Mouse (Mus musculus): ENCODE results near the gene Plin5.
A peak's percentile ranks its signal among the peaks of the same experiment; 100 is the strongest.

Plin5 gene

DNA sequence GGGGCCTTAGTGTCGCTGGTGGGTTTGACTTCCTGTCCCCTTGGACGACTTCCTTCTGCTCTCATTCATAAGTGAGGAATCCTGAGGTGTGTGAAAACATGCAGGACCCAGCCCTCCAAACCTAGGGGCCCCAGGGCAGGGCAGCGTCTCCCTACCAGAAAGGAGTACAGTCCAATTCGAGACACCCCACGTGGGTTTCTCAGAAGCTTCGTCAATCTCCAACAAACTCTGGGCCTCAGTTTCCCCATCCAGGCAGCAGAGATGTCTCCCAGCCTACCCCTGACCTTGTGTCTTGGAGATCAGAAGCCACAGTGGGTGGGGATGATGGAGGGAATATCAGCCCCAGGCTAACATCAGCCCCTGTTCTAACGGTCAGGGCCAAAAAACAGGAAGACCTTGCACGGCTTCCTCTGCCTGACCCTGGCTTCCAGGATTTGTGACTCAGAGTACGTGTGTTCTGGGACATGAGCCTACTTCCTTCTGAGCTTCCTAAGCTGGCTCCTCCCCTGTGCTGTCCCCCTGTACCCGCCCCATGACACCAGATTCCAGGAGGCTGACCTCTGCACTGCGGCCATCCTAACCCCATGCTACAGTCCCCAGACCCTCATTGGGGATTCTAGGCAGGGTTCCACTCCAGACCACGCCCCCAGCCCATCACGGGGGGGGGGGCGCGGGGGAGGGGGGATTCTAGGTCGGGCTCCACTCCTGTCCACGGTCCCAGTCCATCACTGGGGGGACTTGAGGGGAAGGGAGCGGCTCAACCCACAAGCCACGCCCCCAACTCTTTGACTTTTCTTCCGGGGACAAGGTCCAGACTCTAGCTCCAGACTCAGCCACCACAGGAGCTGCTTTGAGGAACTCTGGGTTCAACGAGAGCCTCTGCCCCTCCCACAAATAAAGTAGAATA, 16.3 kb upstream of the Plin5 start:
- DNase-seq (ENCODE audit: low spot score in 2 of 2): peak; percentile 89 to 93

GRCm38 (mm10) chr17:56132661-56133060, 15.3 kb upstream of the Plin5 start:
- DNase-seq (ENCODE audit: low spot score in 2 of 2): peak in 1 of 2 experiments; percentile 79

GRCm38 (mm10) chr17:56131814-56132213, 14.4 kb upstream of the Plin5 start:
- no peak for DNase-seq (ENCODE audit: low spot score in 2 of 2)

GRCm38 (mm10) chr17:56131136-56131535, 13.7 kb upstream of the Plin5 start:
- no peak for DNase-seq (ENCODE audit: low spot score in 2 of 2)

- no peak for DNase-seq (ENCODE audit: low spot score in 2 of 2)
These were observed 10.8 kb upstream of the Plin5 start for GRCm38 (mm10) chr17:56128246-56128645.

DNA sequence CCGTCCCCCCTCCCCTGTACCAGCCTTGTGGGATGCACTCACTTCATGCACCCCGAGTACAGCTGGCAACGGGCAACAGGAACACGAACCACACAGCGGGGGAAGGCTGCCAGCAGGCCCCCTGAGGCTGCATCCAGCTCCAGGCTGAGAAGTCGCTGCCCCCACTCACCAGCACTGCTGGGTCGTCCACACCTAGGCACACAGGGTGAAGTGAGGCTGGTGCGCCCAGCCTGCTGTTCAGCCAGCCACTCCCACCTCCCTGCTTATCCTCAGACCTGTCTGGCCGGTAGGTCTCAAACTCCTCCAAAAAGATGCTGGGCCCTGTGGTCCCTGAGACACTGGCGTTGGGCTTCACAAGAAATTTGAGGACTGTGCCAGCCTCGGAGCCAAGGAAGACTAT, 8.8 kb upstream of the Plin5 start:
- DNase-seq (ENCODE audit: low spot score in 2 of 2): no peak

- DNase-seq (ENCODE audit: low spot score in 2 of 2): no peak
These were observed 7.9 kb upstream of the Plin5 start for GRCm38 (mm10) chr17:56125276-56125630.

DNA sequence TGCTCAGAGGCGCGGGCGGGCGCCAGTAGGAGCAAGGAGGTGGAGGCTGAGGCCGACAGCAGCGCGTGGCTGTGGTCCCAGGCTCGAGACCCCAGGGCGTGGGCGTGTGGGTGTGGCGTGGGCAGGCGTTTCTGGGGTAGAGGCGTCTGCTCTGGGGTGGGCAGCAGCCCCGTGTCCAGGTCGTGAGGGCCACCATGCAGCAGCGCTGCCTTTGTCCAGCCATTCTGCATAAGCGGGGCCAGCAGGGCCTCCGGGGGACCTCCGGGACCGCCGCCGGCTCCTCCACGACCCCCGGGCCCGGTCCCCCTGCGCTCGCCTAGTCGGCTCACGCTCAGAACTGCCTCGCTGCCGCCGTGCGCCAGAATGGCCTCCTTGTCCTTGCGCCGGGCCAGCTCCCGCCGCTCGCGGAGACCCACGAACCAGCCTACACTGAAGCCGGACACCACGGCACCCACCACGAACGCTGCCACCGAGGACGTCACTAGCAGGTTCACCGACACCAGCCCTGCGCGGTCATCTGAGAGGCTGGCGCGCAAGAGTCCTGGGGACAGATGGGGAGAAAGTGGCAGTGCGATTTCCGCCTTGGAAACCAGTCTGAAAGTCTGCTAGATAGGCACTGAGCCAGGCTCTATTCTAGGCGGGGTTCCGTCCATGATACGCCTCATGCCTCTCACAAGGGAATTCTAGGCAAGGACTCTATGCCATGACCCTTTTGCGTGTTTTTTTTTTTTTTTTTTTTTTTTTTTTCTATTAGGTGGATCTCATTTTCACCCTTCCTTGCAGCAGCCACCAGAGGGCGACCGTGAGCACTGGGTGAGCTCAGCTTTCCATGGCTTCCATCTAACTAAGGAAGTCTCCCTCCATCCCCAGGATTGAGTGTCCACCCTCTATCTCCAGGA, 7.2 kb upstream of the Plin5 start:
- peak in 1 of 2 experiments; percentile 68 for DNase-seq (ENCODE audit: low spot score in 2 of 2)

DNA sequence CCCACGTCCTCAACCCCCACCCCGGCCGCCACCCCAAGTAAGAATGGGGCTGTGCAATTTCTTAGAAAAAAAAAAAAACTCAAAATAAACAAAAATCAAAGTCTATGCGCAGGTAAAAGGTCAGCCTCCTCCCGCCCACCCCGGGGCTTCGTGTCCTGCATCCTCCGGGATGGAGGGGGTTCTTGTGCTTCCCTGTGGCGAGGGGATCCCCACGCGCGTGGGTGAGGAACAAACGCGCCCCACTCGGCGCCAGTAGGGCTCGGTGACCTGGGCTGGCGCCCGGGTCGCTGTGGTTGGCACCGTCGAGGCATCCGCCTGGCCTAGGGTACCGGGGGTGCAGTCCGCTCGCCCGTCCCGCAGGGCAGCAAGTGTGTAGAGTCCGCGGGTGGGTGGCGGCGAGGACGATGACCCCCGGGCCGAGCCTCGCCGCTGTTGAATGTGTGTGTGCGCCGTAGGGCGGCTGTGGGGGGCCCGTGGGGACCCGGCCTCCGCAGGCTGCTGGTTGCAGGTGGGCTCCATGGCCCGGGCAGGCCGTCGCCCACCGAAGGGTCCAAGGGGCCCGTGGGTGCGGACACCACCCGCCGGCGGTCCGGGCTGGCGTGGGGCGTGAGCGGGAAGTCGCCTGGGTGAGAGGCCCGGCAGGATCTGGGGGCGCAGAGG, 6.4 kb upstream of the Plin5 start:
- DNase-seq (ENCODE audit: low spot score in 2 of 2): no peak

- DNase-seq (ENCODE audit: low spot score in 2 of 2): no peak
These were observed 5.8 kb upstream of the Plin5 start for GRCm38 (mm10) chr17:56123161-56123560.

DNA sequence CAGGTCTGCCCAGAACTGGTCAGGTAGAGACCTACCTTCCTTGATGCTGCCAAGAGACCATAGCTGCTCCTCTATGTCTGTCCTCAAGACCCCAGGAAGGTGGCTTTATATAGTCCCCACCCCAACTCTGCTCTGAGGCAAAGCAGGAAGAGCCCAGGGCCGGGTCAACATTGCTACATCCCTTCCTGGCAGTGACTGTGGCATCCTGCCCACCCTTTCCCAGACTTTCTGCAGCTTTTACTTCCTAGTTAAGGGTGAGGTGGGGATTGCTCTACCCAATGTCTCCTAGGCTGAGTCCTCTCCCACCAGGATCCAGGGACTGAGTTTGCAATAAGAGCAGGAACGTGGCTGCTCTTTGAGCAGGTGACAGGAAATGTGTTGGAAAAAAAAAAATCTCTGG, 4.4 kb upstream of the Plin5 start, which contains the start of gene Lrg1:
Gene Lrg1, minus strand, starts transcription at position 176 of the 400 bp plus-strand sequence.
- DNase-seq (ENCODE audit: low spot score in 2 of 2): no peak

GRCm38 (mm10) chr17:56119981-56120880, 2.8 kb upstream of the Plin5 start:
- peak; percentile 61 to 75 for DNase-seq (ENCODE audit: low spot score in 2 of 2)

DNA sequence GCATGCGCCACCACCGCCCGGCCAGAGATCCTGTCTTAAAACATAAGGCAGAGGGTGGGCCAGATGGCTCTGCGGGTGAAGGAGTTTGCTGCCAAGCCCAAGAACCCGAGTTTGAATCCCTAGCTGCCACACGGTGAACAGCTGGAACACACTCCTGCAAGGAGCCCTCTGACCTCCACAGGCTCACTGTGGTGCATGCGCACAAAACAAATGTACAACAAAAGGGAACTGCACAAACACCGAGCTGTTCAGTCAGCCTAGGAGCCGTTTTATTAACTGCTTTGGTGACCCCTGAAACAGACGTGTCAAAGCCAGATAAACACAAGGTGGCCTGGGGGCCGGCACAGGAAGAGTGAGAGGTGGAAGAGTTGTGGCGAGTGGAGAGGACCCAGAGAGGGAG, 2.0 kb upstream of the Plin5 start:
- no peak for DNase-seq (ENCODE audit: low spot score in 2 of 2)

- DNase-seq (ENCODE audit: low spot score in 2 of 2): no peak
These were observed 1.2 kb downstream of the Plin5 start for GRCm38 (mm10) chr17:56116193-56116592.

DNA sequence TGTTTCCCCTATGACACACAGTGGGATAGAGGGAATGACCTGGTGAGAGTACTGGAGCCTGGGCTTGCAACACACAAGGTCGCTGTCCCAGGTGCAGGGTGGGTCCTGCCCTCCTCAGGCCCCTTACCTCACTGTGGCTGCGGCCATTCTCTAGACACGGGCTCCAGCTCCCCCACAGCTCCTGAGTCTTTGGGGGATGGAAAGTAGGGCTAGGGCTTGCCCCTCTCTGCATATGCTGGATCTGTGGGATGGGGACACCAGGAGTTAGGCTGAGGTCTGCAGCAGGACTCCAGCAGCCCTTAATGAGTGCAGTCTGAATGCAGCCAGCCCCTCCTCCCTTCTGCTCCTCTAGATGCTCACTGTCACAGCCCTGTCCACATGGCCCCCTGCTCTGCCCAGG, 4.7 kb downstream of the Plin5 start:
- DNase-seq (ENCODE audit: low spot score in 2 of 2): no peak

DNA sequence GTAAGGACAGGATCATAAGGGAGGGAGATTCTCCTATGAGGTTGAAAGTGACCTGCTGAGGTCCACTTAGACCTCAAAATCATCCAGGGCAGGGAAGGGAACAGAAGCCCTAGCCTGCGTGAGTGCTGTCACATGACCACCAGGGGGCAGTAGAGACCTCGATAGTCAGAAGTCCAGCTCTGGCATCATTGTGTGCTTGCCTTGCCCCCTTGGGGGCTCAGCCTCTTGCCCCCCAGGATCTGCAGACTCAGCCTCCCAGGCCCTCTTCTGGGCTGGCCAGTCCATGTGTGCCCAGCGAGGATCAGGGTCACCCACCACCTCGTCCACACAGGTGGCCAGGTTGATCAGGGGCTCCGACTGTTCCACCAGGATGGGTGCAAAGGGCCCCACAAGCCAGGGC, 5.5 kb downstream of the Plin5 start:
- no peak for DNase-seq (ENCODE audit: low spot score in 2 of 2)

DNA sequence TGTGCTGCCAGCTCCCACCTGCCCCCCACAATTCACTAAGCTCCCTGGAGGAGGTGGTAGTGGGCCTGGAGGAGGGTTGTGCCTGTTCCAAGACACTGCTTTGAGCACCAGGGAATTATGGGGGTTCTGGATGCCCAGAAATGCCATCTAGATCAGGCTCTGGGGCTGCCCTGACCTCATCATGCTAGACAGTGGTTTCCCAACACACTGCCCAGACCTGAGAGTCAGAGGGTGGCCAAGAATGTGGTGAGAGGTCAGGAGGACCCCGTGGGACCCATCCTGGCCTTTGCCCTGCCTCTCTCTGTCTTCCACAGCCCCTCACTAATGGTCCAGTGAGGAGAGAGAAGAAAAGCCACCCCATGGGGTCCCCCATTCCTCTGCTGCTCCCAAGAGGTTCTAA, 6.4 kb downstream of the Plin5 start:
- no peak for DNase-seq (ENCODE audit: low spot score in 2 of 2)

DNA sequence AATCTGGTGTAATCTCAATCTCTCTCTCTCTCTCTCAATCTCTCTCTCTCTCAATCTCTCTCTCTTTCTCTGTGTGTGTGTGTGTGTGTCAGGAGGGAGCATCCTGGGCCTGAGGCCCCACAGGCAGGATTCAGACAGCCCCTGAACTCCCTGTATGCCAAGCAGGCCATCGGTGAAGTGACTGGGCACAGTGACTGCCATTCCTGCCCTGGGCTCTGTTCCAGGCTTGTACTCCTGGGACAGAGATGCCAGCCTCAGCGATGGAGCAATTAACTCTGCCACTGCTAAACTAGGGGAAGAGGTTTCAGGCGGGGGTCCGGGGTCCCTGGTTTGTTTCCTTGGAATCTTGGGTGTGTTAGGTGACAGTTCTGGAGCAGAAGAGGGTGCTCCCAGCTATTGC, 6.8 kb downstream of the Plin5 start:
- no peak for DNase-seq (ENCODE audit: low spot score in 2 of 2)

DNA sequence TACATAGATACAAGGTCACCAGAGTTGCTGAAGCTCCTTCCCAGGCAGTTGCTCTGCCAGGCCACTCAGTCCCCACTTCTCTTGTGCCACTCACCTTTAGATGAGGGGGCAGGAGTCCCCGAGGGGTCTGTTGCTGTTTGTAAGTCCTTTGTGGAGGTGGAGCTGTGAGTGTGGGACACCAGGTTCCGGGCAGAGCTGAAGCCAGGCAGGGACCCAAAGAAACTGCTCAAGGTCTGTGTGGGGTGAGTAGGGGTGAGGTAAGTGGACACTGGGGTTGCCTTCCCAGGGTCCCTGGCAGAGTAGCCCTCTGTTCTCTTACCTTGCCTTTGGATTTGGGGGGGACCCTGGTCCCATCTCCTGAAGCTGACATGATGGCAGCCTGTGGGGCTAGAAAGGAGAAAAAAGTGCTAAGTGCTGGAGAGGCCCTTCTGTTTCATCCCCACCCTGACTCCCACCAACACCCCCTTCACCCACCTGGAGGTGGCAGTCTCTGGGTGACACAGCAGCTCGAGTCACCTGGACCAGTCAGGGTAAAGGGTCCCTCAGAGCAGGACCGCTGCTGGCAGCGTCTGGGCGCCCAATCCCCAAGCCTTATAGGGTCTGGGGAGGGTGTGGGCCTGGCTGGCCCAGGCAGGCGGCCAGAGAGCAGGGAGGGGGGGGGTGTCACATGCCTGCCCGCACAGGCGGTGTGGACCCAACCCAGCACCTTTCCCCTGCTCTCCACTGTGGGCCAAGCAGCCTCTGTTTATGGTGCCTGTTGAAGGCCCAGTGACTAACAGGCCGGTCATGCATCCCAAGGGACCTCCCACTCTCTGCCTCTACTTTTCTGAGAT, 8.0 kb downstream of the Plin5 start, which contains the start of gene Plin4:
Gene Plin4, minus strand, starts transcription at position 585 of the 833 bp plus-strand sequence.
- DNase-seq (ENCODE audit: low spot score in 2 of 2): peak; percentile 75 to 78

All from heart, adult 9 months (tissue).